Mouse (Mus musculus): ENCODE results near the gene Svs5. TPM values are rescaled to one million over a fixed set of nuclear protein-coding genes. Genes with fewer than 3 reads are reported as not detected.
"Not testable (repeated sequence)": the region's sequence is repeated elsewhere in the genome, so short reads cannot be mapped to it uniquely, and the experiment has no call there.

The Svs5 gene
- polyA plus RNA-seq, 1 experiment from 2014 or later = not detected

DNA sequence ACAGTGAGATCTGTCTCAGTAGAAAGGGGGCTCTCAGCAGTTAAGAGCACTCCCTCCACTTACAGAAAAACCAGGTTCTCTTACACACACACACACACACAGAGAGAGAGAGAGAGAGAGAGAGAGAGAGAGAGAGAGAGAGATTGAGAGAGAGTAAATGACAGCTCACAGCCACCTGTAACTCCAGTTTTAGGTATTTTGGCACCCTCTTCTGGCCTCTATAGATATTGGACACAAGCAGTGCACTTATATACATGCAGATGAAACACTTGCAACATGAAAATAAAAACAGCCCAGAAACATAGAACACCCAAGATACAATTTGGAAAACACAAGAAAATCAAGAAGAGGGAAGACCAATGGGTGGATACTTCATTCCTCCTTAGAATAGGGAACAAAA, 15.2 kb downstream of the Svs5 start:
- H3K9me3 ChIP-seq (replicated peaks; ENCODE audit: low read length); ATAC-seq (replicated peaks; ENCODE audit: low FRiP score, low read depth); H3K27me3 ChIP-seq (ENCODE audit: insufficient read depth, low read length); H3K27ac ChIP-seq; H3K4me3 ChIP-seq (replicated peaks; ENCODE audit: low read depth, low read length); H3K4me2 ChIP-seq (ENCODE audit: low read length); H3K4me1 ChIP-seq (replicated peaks; ENCODE audit: insufficient read depth, low read length); H3K9ac ChIP-seq (ENCODE audit: low read depth, low read length); H3K36me3 ChIP-seq (ENCODE audit: insufficient read depth, low read length): not testable (repeated sequence)
- peak; percentile 24 for DNase-seq (ENCODE audit: low spot score)
- peak; percentile 53 for TF ChIP-seq CTCF (IDR thresholded peaks at IDR 0.05; ENCODE audit: low read depth)

DNA sequence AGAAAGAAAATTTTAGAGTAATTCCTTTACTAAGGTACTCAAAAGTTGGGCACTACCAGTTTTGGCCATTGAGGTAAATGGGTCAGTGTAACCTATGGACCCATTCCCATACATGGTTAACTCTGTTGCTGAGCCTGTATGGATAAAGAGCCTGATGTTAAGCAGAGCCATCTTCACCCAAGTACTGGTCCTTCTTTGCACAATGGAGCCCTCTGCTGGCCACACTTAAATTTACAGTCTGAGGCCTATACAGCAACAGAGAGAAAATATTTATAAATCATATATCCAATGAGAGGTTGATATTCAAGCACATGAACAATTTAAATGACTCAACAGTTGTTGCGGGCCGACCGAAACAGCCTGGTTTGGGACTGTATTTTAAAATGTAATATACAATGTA, 16.4 kb downstream of the Svs5 start:
- WGBS = 98% methylated on average over 3 of the region's 3 CpGs
- Histone ChIP-seq H3K36me3 (ENCODE audit: insufficient read depth, low read length) (no peaks in the 10 kb centered on the region), H3K9ac (ENCODE audit: low read depth, low read length) (no peak overlapping the region), H3K4me2 (ENCODE audit: low read length) (no peak overlapping the region), H3K27me3 (ENCODE audit: insufficient read depth, low read length) (no peaks in the 10 kb centered on the region), H3K9me3 (replicated peaks; ENCODE audit: low read length) (no peaks in the 10 kb centered on the region), H3K4me3 (replicated peaks; ENCODE audit: low read depth, low read length) (no peak overlapping the region), H3K4me1 (replicated peaks; ENCODE audit: insufficient read depth, low read length) (no peaks in the 10 kb centered on the region), H3K27ac (no peak overlapping the region)
- peak; percentile 34 for DNase-seq (ENCODE audit: low spot score)
- no peak for ATAC-seq (replicated peaks; ENCODE audit: low FRiP score, low read depth)
- TF ChIP-seq CTCF (IDR thresholded peaks at IDR 0.05; ENCODE audit: low read depth) = peak; percentile 64

DNA sequence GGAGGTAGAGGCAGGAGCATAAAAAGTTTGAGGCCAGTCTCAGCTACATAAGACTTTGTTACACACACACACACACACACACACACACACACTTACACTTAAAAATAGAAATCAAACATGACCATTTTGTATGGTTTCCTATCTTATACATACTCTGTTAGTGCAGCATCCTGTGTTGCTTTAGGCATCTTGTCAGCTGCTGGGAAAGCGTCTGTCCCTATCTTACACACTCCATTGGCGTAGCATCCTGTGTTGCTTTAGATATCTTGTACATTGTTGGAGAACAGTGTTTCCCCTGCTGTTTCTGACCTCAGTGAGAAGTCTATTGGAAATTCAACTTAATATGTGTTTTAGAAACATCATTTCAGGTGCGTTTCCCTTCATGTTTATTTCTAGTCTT, 20.2 kb downstream of the Svs5 start:
- DNase-seq (ENCODE audit: low spot score) = no peak
- Histone ChIP-seq H3K9ac (ENCODE audit: low read depth, low read length) (no peak overlapping the region), H3K4me3 (replicated peaks; ENCODE audit: low read depth, low read length) (no peak overlapping the region), H3K27ac (no peak overlapping the region), H3K36me3 (ENCODE audit: insufficient read depth, low read length) (no peaks in the 10 kb centered on the region), H3K27me3 (ENCODE audit: insufficient read depth, low read length) (no peaks in the 10 kb centered on the region), H3K4me2 (ENCODE audit: low read length) (no peak overlapping the region), H3K9me3 (replicated peaks; ENCODE audit: low read length) (no peaks in the 10 kb centered on the region), H3K4me1 (replicated peaks; ENCODE audit: insufficient read depth, low read length) (no peaks in the 10 kb centered on the region)
- TF ChIP-seq CTCF (IDR thresholded peaks at IDR 0.05; ENCODE audit: low read depth) = no peak
- WGBS = 86% methylated on average over 3 of the region's 3 CpGs
- no peak for ATAC-seq (replicated peaks; ENCODE audit: low FRiP score, low read depth)

DNA sequence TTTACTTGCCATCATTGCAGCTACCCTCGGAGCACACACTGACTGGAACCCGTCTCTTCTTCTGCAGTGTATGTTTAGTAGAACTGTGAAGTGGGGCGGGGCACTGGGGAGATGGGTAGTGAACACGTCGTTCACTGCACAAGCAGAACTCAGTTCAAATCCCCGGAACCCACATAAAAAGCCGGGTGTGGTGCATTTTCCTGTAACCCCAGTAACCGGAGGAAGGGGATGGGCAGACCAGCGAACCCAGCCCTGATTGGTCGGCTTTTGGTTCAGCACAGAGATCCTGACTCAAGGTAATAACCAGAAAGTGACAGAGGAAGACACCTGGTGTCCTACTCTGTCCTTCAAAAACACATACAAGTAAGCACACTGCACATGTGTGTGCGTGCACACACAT, 20.8 kb downstream of the Svs5 start:
- Histone ChIP-seq H3K27me3 (ENCODE audit: insufficient read depth, low read length) (no peaks in the 10 kb centered on the region), H3K4me3 (replicated peaks; ENCODE audit: low read depth, low read length) (no peak overlapping the region), H3K36me3 (ENCODE audit: insufficient read depth, low read length) (no peaks in the 10 kb centered on the region), H3K9me3 (replicated peaks; ENCODE audit: low read length) (no peaks in the 10 kb centered on the region), H3K27ac (no peak overlapping the region), H3K4me2 (ENCODE audit: low read length) (no peak overlapping the region), H3K4me1 (replicated peaks; ENCODE audit: insufficient read depth, low read length) (no peaks in the 10 kb centered on the region), H3K9ac (ENCODE audit: low read depth, low read length) (no peak overlapping the region)
- 86% methylated on average over 11 of the region's 11 CpGs for WGBS
- ATAC-seq (replicated peaks; ENCODE audit: low FRiP score, low read depth) = no peak
- DNase-seq (ENCODE audit: low spot score) = no peak
- no peak for TF ChIP-seq CTCF (IDR thresholded peaks at IDR 0.05; ENCODE audit: low read depth)

DNA sequence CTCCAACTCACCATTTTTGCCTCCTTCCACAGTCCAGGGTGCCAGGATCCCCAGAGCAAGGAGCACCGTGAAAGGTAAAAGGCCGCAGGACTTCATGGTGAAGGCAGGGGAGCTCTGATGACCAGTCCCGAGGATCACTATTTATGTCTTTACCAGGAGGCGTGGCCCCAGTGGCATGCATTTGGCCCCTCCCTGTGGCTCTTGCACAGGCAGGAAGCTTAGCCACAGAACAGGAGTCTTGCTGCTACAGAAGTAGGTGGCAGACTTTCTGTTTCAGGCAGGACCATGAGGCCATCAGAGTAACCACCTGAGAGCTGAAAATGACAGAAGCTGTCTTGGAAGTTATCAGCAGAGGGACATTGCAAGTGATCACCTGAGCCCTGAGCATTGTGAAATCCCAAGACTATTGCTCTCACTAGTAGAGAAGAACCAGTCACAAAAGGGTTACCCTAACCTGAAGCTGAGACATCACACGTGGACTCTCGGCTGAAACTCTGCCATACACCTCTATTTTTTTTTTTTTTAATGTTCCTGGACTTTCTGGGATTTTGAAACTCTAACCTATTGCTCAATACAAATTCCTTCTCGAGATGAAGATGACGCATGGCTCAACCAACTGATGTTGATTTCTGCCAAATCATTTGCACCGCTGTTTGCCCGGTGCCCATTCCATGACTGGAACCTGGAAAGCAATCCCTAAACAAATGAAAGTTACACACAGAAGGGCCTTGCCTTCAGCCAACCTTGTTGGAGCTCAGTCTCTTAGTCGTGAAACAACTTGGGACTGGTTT, 23.8 kb downstream of the Svs5 start:
- H3K9me3 ChIP-seq (replicated peaks; ENCODE audit: low read length) = no peaks in the 10 kb centered on the region
- no peak overlapping the region for H3K9ac ChIP-seq (ENCODE audit: low read depth, low read length)
- no peaks in the 10 kb centered on the region for H3K36me3 ChIP-seq (ENCODE audit: insufficient read depth, low read length)
- ATAC-seq (replicated peaks; ENCODE audit: low FRiP score, low read depth) (no peak), DNase-seq (ENCODE audit: low spot score) (no peak)
- H3K4me1 ChIP-seq (replicated peaks; ENCODE audit: insufficient read depth, low read length) = no peaks in the 10 kb centered on the region
- H3K27ac ChIP-seq = no peak overlapping the region
- no peak for TF ChIP-seq CTCF (IDR thresholded peaks at IDR 0.05; ENCODE audit: low read depth)
- H3K4me2 ChIP-seq (ENCODE audit: low read length) = no peak overlapping the region
- WGBS = 71% methylated on average over 11 of the region's 11 CpGs
- H3K4me3 ChIP-seq (replicated peaks; ENCODE audit: low read depth, low read length) = no peak overlapping the region
- no peaks in the 10 kb centered on the region for H3K27me3 ChIP-seq (ENCODE audit: insufficient read depth, low read length)

DNA sequence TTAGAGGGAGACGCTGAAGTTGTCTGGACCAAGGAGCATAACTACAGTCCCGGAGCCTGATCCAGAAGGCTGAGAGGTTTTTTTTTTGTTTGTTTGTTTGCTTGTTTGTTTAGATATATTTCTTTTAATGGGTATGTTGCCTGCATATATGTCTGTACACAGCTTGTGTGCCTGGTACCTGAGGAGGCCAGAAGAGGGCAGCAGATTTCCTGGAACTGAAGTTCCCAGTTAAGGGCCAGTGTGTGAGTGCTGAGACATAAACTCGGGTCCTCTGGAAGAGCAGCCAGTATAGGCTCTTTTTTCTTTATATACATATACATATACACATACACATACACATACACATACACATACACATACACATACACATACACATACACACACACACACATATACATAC, 25.8 kb downstream of the Svs5 start:
- H3K27me3 ChIP-seq (ENCODE audit: insufficient read depth, low read length) = no peaks in the 10 kb centered on the region
- WGBS = 91% methylated on average over 3 of the region's 3 CpGs
- no peaks in the 10 kb centered on the region for H3K36me3 ChIP-seq (ENCODE audit: insufficient read depth, low read length)
- H3K4me1 ChIP-seq (replicated peaks; ENCODE audit: insufficient read depth, low read length) = no peaks in the 10 kb centered on the region
- ATAC-seq (replicated peaks; ENCODE audit: low FRiP score, low read depth) (no peak), DNase-seq (ENCODE audit: low spot score) (no peak)
- H3K27ac ChIP-seq = no peak overlapping the region
- no peak overlapping the region for H3K9ac ChIP-seq (ENCODE audit: low read depth, low read length)
- no peak overlapping the region for H3K4me3 ChIP-seq (replicated peaks; ENCODE audit: low read depth, low read length)
- H3K9me3 ChIP-seq (replicated peaks; ENCODE audit: low read length) = no peaks in the 10 kb centered on the region
- no peak overlapping the region for H3K4me2 ChIP-seq (ENCODE audit: low read length)
- TF ChIP-seq CTCF (IDR thresholded peaks at IDR 0.05; ENCODE audit: low read depth) = peak; percentile 53

DNA sequence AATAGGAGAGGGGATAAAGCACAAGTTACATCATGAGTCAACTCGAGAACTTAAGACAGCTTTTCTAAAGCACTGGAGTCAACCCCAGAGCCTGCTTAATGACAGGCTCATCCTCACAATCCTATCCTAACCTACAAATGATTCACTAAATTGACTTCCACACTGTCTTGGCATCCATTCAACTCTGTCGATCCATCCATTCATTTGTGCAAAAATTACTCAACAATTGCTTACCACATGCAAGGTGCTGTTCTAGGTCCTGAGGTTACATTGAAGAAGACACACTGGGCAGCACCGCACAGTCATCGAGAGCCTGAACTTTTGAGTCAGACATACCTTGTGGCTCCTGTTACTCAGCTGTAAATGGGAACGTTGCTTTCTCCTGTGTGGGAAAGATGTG, 26.5 kb downstream of the Svs5 start:
- no peak for DNase-seq (ENCODE audit: low spot score)
- Histone ChIP-seq H3K4me3 (replicated peaks; ENCODE audit: low read depth, low read length) (no peak overlapping the region), H3K4me1 (replicated peaks; ENCODE audit: insufficient read depth, low read length) (no peaks in the 10 kb centered on the region), H3K9me3 (replicated peaks; ENCODE audit: low read length) (no peaks in the 10 kb centered on the region), H3K36me3 (ENCODE audit: insufficient read depth, low read length) (no peaks in the 10 kb centered on the region), H3K27ac (no peak overlapping the region), H3K4me2 (ENCODE audit: low read length) (no peak overlapping the region), H3K27me3 (ENCODE audit: insufficient read depth, low read length) (no peaks in the 10 kb centered on the region), H3K9ac (ENCODE audit: low read depth, low read length) (no peak overlapping the region)
- TF ChIP-seq CTCF (IDR thresholded peaks at IDR 0.05; ENCODE audit: low read depth) = no peak
- 82% methylated on average over 5 of the region's 5 CpGs for WGBS
- no peak for ATAC-seq (replicated peaks; ENCODE audit: low FRiP score, low read depth)

Data from kidney, postnatal 0 days (tissue).